Mouse (Mus musculus): ENCODE measurements around the gene Atg101. TPM values are rescaled to one million over a fixed set of nuclear protein-coding genes. Genes with fewer than 3 reads are reported as not detected.

The Atg101 gene
- polyA plus RNA-seq, 1 experiment from 2014 or later: 74.2 TPM

- no peaks in the 10 kb centered on the region for H3K9me3 ChIP-seq (ENCODE audit: low read length)
- H3K4me1 ChIP-seq (ENCODE audit: insufficient read depth, low read depth, low read length): peaks cover 19% of the 10 kb centered on the region; the same call in 1 of the 2 replicates
- ATAC-seq (no peak), DNase-seq (ENCODE audit: low spot score) (no peak)
- no peak overlapping the region for H3K4me3 ChIP-seq (ENCODE audit: low read depth, low read length)
- no peak overlapping the region for H3K9ac ChIP-seq (replicated peaks; ENCODE audit: low read depth)
- TF ChIP-seq EP300 (IDR thresholded peaks at IDR 0.05) (no peak), CTCF (IDR thresholded peaks at IDR 0.05) (no peak)
- H3K36me3 ChIP-seq (ENCODE audit: insufficient read depth, low read length): no peaks in the 10 kb centered on the region
- WGBS: 62% methylated on average over 3 of the region's 3 CpGs
- H3K4me2 ChIP-seq (replicated peaks; ENCODE audit: low read depth, low read length): no peak overlapping the region
- no peaks in the 10 kb centered on the region for H3K27me3 ChIP-seq (replicated peaks; ENCODE audit: insufficient read depth, low read length)
- H3K27ac ChIP-seq (ENCODE audit: low read length): no peak overlapping the region
Measured at GRCm38 (mm10) chr15:101244012-101244411, 40.1 kb upstream of the Atg101 start.

GRCm38 (mm10) chr15:101246231-101247154, 37.6 kb upstream of the Atg101 start:
- H3K9ac ChIP-seq (replicated peaks; ENCODE audit: low read depth): no peak overlapping the region
- DNase-seq (ENCODE audit: low spot score): peak; percentile 99
- 2% methylated on average over 54 of the region's 56 CpGs for WGBS
- H3K27ac ChIP-seq (ENCODE audit: low read length): peak overlapping the region; percentile 93
- peaks cover 11% of the 10 kb centered on the region; the same call in 1 of the 2 replicates for H3K4me1 ChIP-seq (ENCODE audit: insufficient read depth, low read depth, low read length)
- no peaks in the 10 kb centered on the region for H3K9me3 ChIP-seq (ENCODE audit: low read length)
- H3K4me2 ChIP-seq (replicated peaks; ENCODE audit: low read depth, low read length): peak overlapping the region; percentile 49
- no peaks in the 10 kb centered on the region for H3K27me3 ChIP-seq (replicated peaks; ENCODE audit: insufficient read depth, low read length)
- TF ChIP-seq EP300 (IDR thresholded peaks at IDR 0.05) (peak; percentile 39; the same call in 1 of the 2 replicates), CTCF (IDR thresholded peaks at IDR 0.05) (peak; percentile 66)
- ATAC-seq: peak; percentile 98
- no peaks in the 10 kb centered on the region for H3K36me3 ChIP-seq (ENCODE audit: insufficient read depth, low read length)
- H3K4me3 ChIP-seq (ENCODE audit: low read depth, low read length): peak overlapping the region; percentile 20

- no peak for TF ChIP-seq EP300 (IDR thresholded peaks at IDR 0.05)
- TF ChIP-seq CTCF (IDR thresholded peaks at IDR 0.05): no peak
- DNase-seq (ENCODE audit: low spot score) (no peak), ATAC-seq (no peak)
- Histone ChIP-seq H3K36me3 (ENCODE audit: insufficient read depth, low read length) (no peaks in the 10 kb centered on the region), H3K4me3 (ENCODE audit: low read depth, low read length) (no peak overlapping the region), H3K27ac (ENCODE audit: low read length) (peak overlapping the region; percentile 93), H3K4me2 (replicated peaks; ENCODE audit: low read depth, low read length) (no peak overlapping the region), H3K4me1 (ENCODE audit: insufficient read depth, low read depth, low read length) (peaks cover 11% of the 10 kb centered on the region; the same call in 1 of the 2 replicates), H3K27me3 (replicated peaks; ENCODE audit: insufficient read depth, low read length) (no peaks in the 10 kb centered on the region), H3K9me3 (ENCODE audit: low read length) (no peaks in the 10 kb centered on the region), H3K9ac (replicated peaks; ENCODE audit: low read depth) (no peak overlapping the region)
- 71% methylated on average over 1 of the region's 1 CpGs for WGBS
Measured at GRCm38 (mm10) chr15:101247155-101247498, 36.9 kb upstream of the Atg101 start.

- Histone ChIP-seq H3K4me1 (ENCODE audit: insufficient read depth, low read depth, low read length) (peaks cover 11% of the 10 kb centered on the region; the same call in 1 of the 2 replicates), H3K27ac (ENCODE audit: low read length) (peak overlapping the region; percentile 44), H3K4me3 (ENCODE audit: low read depth, low read length) (no peak overlapping the region), H3K27me3 (replicated peaks; ENCODE audit: insufficient read depth, low read length) (no peaks in the 10 kb centered on the region), H3K4me2 (replicated peaks; ENCODE audit: low read depth, low read length) (no peak overlapping the region), H3K9ac (replicated peaks; ENCODE audit: low read depth) (no peak overlapping the region), H3K9me3 (ENCODE audit: low read length) (no peaks in the 10 kb centered on the region), H3K36me3 (ENCODE audit: insufficient read depth, low read length) (no peaks in the 10 kb centered on the region)
- DNase-seq (ENCODE audit: low spot score): peak; percentile 61
- no peak for ATAC-seq
- WGBS: 38% methylated on average over 5 of the region's 5 CpGs
- no peak for TF ChIP-seq EP300 (IDR thresholded peaks at IDR 0.05)
- TF ChIP-seq CTCF (IDR thresholded peaks at IDR 0.05): no peak
Measured at GRCm38 (mm10) chr15:101248029-101248710, 35.9 kb upstream of the Atg101 start.

GRCm38 (mm10) chr15:101250220-101250800, 33.8 kb upstream of the Atg101 start:
- Histone ChIP-seq H3K9ac (replicated peaks; ENCODE audit: low read depth) (no peak overlapping the region), H3K27me3 (replicated peaks; ENCODE audit: insufficient read depth, low read length) (no peaks in the 10 kb centered on the region), H3K4me2 (replicated peaks; ENCODE audit: low read depth, low read length) (no peak overlapping the region), H3K36me3 (ENCODE audit: insufficient read depth, low read length) (no peaks in the 10 kb centered on the region), H3K4me3 (ENCODE audit: low read depth, low read length) (no peak overlapping the region), H3K4me1 (ENCODE audit: insufficient read depth, low read depth, low read length) (peaks cover 11% of the 10 kb centered on the region; the same call in 1 of the 2 replicates), H3K9me3 (ENCODE audit: low read length) (no peaks in the 10 kb centered on the region), H3K27ac (ENCODE audit: low read length) (no peak overlapping the region)
- DNase-seq (ENCODE audit: low spot score) (no peak), ATAC-seq (no peak)
- WGBS: 70% methylated on average over 9 of the region's 9 CpGs
- TF ChIP-seq EP300 (IDR thresholded peaks at IDR 0.05) (no peak), CTCF (IDR thresholded peaks at IDR 0.05) (no peak)

GRCm38 (mm10) chr15:101251930-101252329, 32.1 kb upstream of the Atg101 start:
- Histone ChIP-seq H3K4me2 (replicated peaks; ENCODE audit: low read depth, low read length) (no peak overlapping the region), H3K9ac (replicated peaks; ENCODE audit: low read depth) (no peak overlapping the region), H3K4me1 (ENCODE audit: insufficient read depth, low read depth, low read length) (peaks cover 9% of the 10 kb centered on the region; the same call in 1 of the 2 replicates), H3K4me3 (ENCODE audit: low read depth, low read length) (no peak overlapping the region), H3K27me3 (replicated peaks; ENCODE audit: insufficient read depth, low read length) (no peaks in the 10 kb centered on the region), H3K9me3 (ENCODE audit: low read length) (no peaks in the 10 kb centered on the region), H3K27ac (ENCODE audit: low read length) (no peak overlapping the region), H3K36me3 (ENCODE audit: insufficient read depth, low read length) (no peaks in the 10 kb centered on the region)
- ATAC-seq (no peak), DNase-seq (ENCODE audit: low spot score) (no peak)
- TF ChIP-seq CTCF (IDR thresholded peaks at IDR 0.05): no peak
- WGBS: 94% methylated on average over 5 of the region's 5 CpGs
